Mouse (Mus musculus): ENCODE measurements around the gene Prrc2a. TPM values are rescaled to one million over a fixed set of nuclear protein-coding genes. Genes with fewer than 3 reads are reported as not detected.

The Prrc2a gene
- polyA plus RNA-seq, 1 experiment from 2014 or later = 238 TPM

DNA sequence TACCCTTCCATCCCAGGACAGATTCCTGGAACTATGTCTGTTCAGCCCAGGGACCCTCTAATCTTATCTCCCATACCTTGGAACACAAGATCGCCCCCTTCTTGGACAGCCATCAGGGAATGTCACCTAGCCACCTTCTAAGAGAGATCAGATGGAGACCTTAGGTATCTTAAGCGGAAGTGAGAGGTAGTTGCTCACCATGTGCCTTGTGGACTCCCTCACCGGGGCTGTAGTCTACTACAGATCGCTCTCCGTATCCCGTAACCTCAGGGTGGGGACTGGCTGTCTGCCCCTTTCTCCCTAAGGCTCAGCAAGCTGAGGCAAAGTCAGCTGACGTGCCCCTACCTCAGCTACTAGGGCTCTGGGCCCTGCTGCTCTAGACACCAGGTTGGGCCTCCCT, 60.6 kb downstream of the Prrc2a start:
- Histone ChIP-seq H3K27ac (ENCODE audit: low read depth) (no peak overlapping the region), H3K4me2 (no peak overlapping the region), H3K9ac (no peak overlapping the region), H3K9me3 (ENCODE audit: low read depth, low read length) (no peaks in the 10 kb centered on the region), H3K36me3 (ENCODE audit: insufficient read depth) (peaks cover 51% of the 10 kb centered on the region), H3K4me1 (ENCODE audit: insufficient read depth) (no peaks in the 10 kb centered on the region), H3K4me3 (ENCODE audit: low read depth, low read length) (no peak overlapping the region), H3K27me3 (ENCODE audit: insufficient read depth, low read length) (no peaks in the 10 kb centered on the region)
- DNase-seq = no peak
- TF ChIP-seq CTCF (IDR thresholded peaks at IDR 0.05; ENCODE audit: low read depth) = no peak
- ATAC-seq (ENCODE audit: insufficient read depth) = no peak
- 90% methylated on average over 7 of the region's 7 CpGs for WGBS

- no peaks in the 10 kb centered on the region for H3K9me3 ChIP-seq (ENCODE audit: low read depth, low read length)
- H3K4me2 ChIP-seq = no peak overlapping the region
- no peak for TF ChIP-seq CTCF (IDR thresholded peaks at IDR 0.05; ENCODE audit: low read depth)
- H3K9ac ChIP-seq = no peak overlapping the region
- H3K27me3 ChIP-seq (ENCODE audit: insufficient read depth, low read length) = no peaks in the 10 kb centered on the region
- no peaks in the 10 kb centered on the region for H3K4me1 ChIP-seq (ENCODE audit: insufficient read depth)
- no peak for ATAC-seq (ENCODE audit: insufficient read depth)
- WGBS = 52% methylated on average over 6 of the region's 6 CpGs
- DNase-seq = no peak
- no peak overlapping the region for H3K27ac ChIP-seq (ENCODE audit: low read depth)
- peaks cover 59% of the 10 kb centered on the region for H3K36me3 ChIP-seq (ENCODE audit: insufficient read depth)
- no peak overlapping the region for H3K4me3 ChIP-seq (ENCODE audit: low read depth, low read length)
These were observed 61.4 kb downstream of the Prrc2a start for GRCm38 (mm10) chr17:35103221-35103690.

GRCm38 (mm10) chr17:35102299-35102698, 62.4 kb downstream of the Prrc2a start:
- Histone ChIP-seq H3K27ac (ENCODE audit: low read depth) (no peak overlapping the region), H3K4me2 (no peak overlapping the region), H3K9me3 (ENCODE audit: low read depth, low read length) (no peaks in the 10 kb centered on the region), H3K4me3 (ENCODE audit: low read depth, low read length) (no peak overlapping the region), H3K27me3 (ENCODE audit: insufficient read depth, low read length) (no peaks in the 10 kb centered on the region), H3K4me1 (ENCODE audit: insufficient read depth) (no peaks in the 10 kb centered on the region), H3K9ac (no peak overlapping the region), H3K36me3 (ENCODE audit: insufficient read depth) (peaks cover 68% of the 10 kb centered on the region)
- no peak for TF ChIP-seq CTCF (IDR thresholded peaks at IDR 0.05; ENCODE audit: low read depth)
- DNase-seq = no peak
- 67% methylated on average over 8 of the region's 8 CpGs for WGBS
- no peak for ATAC-seq (ENCODE audit: insufficient read depth)

GRCm38 (mm10) chr17:35101161-35101560, 63.5 kb downstream of the Prrc2a start:
- no peaks in the 10 kb centered on the region for H3K9me3 ChIP-seq (ENCODE audit: low read depth, low read length)
- H3K4me2 ChIP-seq = no peak overlapping the region
- no peak for DNase-seq
- peaks cover 80% of the 10 kb centered on the region for H3K36me3 ChIP-seq (ENCODE audit: insufficient read depth)
- no peaks in the 10 kb centered on the region for H3K4me1 ChIP-seq (ENCODE audit: insufficient read depth)
- no peak overlapping the region for H3K4me3 ChIP-seq (ENCODE audit: low read depth, low read length)
- no peak overlapping the region for H3K9ac ChIP-seq
- H3K27ac ChIP-seq (ENCODE audit: low read depth) = no peak overlapping the region
- ATAC-seq (ENCODE audit: insufficient read depth) = no peak
- TF ChIP-seq CTCF (IDR thresholded peaks at IDR 0.05; ENCODE audit: low read depth) = no peak
- WGBS = 83% methylated on average over 11 of the region's 11 CpGs
- H3K27me3 ChIP-seq (ENCODE audit: insufficient read depth, low read length) = no peaks in the 10 kb centered on the region

GRCm38 (mm10) chr17:35100196-35100765, 64.4 kb downstream of the Prrc2a start:
- Histone ChIP-seq H3K27ac (ENCODE audit: low read depth) (no peak overlapping the region), H3K9me3 (ENCODE audit: low read depth, low read length) (no peaks in the 10 kb centered on the region), H3K9ac (no peak overlapping the region), H3K4me3 (ENCODE audit: low read depth, low read length) (no peak overlapping the region), H3K36me3 (ENCODE audit: insufficient read depth) (peaks cover 88% of the 10 kb centered on the region), H3K4me2 (no peak overlapping the region), H3K4me1 (ENCODE audit: insufficient read depth) (no peaks in the 10 kb centered on the region), H3K27me3 (ENCODE audit: insufficient read depth, low read length) (no peaks in the 10 kb centered on the region)
- DNase-seq (no peak), ATAC-seq (ENCODE audit: insufficient read depth) (no peak)
- TF ChIP-seq CTCF (IDR thresholded peaks at IDR 0.05; ENCODE audit: low read depth) = no peak
- 63% methylated on average over 10 of the region's 10 CpGs for WGBS

Small RNA genes within 50 kb of the gene (microRNA-seq; reads per million reads assigned to microRNA genes)
- gene Mir6973a (ENCODE audit: borderline number of aligned reads) = not detected
- not detected for gene Mir6974 (ENCODE audit: borderline number of aligned reads)

Other genes with a start within 250 kb of the Prrc2a start
- gene Neu1, start 233.6 kb downstream of the Prrc2a start, polyA plus RNA-seq (2014; fragmentation: Nextera tagmentation; extraction: Ambion mirVana) = 10.6 and 11.6 TPM in 2 replicates
- gene Hspa1b, start 205.7 kb downstream of the Prrc2a start, polyA plus RNA-seq (2014; fragmentation: Nextera tagmentation; extraction: Ambion mirVana) = 0.16 and 0.35 TPM in 2 replicates
- gene Gm20481, start 195.0 kb downstream of the Prrc2a start, polyA plus RNA-seq (2014; fragmentation: Nextera tagmentation; extraction: Ambion mirVana) = 1.3 TPM in 1 of 2 replicates, not detected in the other
- 2.0 and 2.1 TPM in 2 replicates for gene Hspa1a, start 192.7 kb downstream of the Prrc2a start, polyA plus RNA-seq (2014; fragmentation: Nextera tagmentation; extraction: Ambion mirVana)
- 0.83 and 1.1 TPM in 2 replicates for gene Hspa1l, start 192.2 kb downstream of the Prrc2a start, polyA plus RNA-seq (2014; fragmentation: Nextera tagmentation; extraction: Ambion mirVana)
- gene Lsm2, start 183.0 kb downstream of the Prrc2a start, polyA plus RNA-seq (2014; fragmentation: Nextera tagmentation; extraction: Ambion mirVana) = 241 and 265 TPM in 2 replicates
- 135 and 161 TPM in 2 replicates for gene Vars, start 163.9 kb downstream of the Prrc2a start, polyA plus RNA-seq (2014; fragmentation: Nextera tagmentation; extraction: Ambion mirVana)
- 0.11 and 0.47 TPM in 2 replicates for gene Vwa7, start 148.3 kb downstream of the Prrc2a start, polyA plus RNA-seq (2014; fragmentation: Nextera tagmentation; extraction: Ambion mirVana)
- gene Sapcd1, start 136.9 kb downstream of the Prrc2a start, polyA plus RNA-seq (2014; fragmentation: Nextera tagmentation; extraction: Ambion mirVana) = 16.1 and 17.2 TPM in 2 replicates
- 4.2 and 4.6 TPM in 2 replicates for gene Msh5, start 118.2 kb downstream of the Prrc2a start, polyA plus RNA-seq (2014; fragmentation: Nextera tagmentation; extraction: Ambion mirVana)
- 67.1 and 73.6 TPM in 2 replicates for gene Clic1, start 114.9 kb downstream of the Prrc2a start, polyA plus RNA-seq (2014; fragmentation: Nextera tagmentation; extraction: Ambion mirVana)
- gene Ddah2, start 105.9 kb downstream of the Prrc2a start, polyA plus RNA-seq (2014; fragmentation: Nextera tagmentation; extraction: Ambion mirVana) = 319 and 338 TPM in 2 replicates
- 0.38 TPM in 1 of 2 replicates, not detected in the other for gene Ly6g6c, start 99.5 kb downstream of the Prrc2a start, polyA plus RNA-seq (2014; fragmentation: Nextera tagmentation; extraction: Ambion mirVana)
- gene Mpig6b, start 98.7 kb downstream of the Prrc2a start, polyA plus RNA-seq (2014; fragmentation: Nextera tagmentation; extraction: Ambion mirVana) = 0.95 and 1.4 TPM in 2 replicates
- gene Ly6g6e, start 88.0 kb downstream of the Prrc2a start, polyA plus RNA-seq (2014; fragmentation: Nextera tagmentation; extraction: Ambion mirVana) = 0.39 and 0.43 TPM in 2 replicates
- 2.7 and 4.0 TPM in 2 replicates for gene Ly6g6d, start 86.8 kb downstream of the Prrc2a start, polyA plus RNA-seq (2014; fragmentation: Nextera tagmentation; extraction: Ambion mirVana)
- 0.49 and 0.96 TPM in 2 replicates for gene Ly6g6f, start 79.3 kb downstream of the Prrc2a start, polyA plus RNA-seq (2014; fragmentation: Nextera tagmentation; extraction: Ambion mirVana)
- 79.7 and 80.9 TPM in 2 replicates for gene Abhd16a, start 75.6 kb downstream of the Prrc2a start, polyA plus RNA-seq (2014; fragmentation: Nextera tagmentation; extraction: Ambion mirVana)
- not detected in 2 replicates for gene Ly6g5c, start 56.6 kb downstream of the Prrc2a start, polyA plus RNA-seq (2014; fragmentation: Nextera tagmentation; extraction: Ambion mirVana)
- 1.1 TPM in 2 replicates for gene Ly6g5b, start 49.5 kb downstream of the Prrc2a start, polyA plus RNA-seq (2014; fragmentation: Nextera tagmentation; extraction: Ambion mirVana)
- gene Gpank1, start 43.4 kb downstream of the Prrc2a start, polyA plus RNA-seq (2014; fragmentation: Nextera tagmentation; extraction: Ambion mirVana) = 18.3 and 19.0 TPM in 2 replicates
- gene Csnk2b, start 42.8 kb downstream of the Prrc2a start, polyA plus RNA-seq (2014; fragmentation: Nextera tagmentation; extraction: Ambion mirVana) = 288 and 291 TPM in 2 replicates
- gene D17H6S53E, start 38.5 kb downstream of the Prrc2a start, polyA plus RNA-seq (2014; fragmentation: Nextera tagmentation; extraction: Ambion mirVana) = 6.8 and 7.6 TPM in 2 replicates
- 0.31 and 0.67 TPM in 2 replicates for gene Apom, start 32.8 kb downstream of the Prrc2a start, polyA plus RNA-seq (2014; fragmentation: Nextera tagmentation; extraction: Ambion mirVana)
- 65.9 and 69.1 TPM in 2 replicates for gene Bag6, start 29.7 kb downstream of the Prrc2a start, polyA plus RNA-seq (2014; fragmentation: Nextera tagmentation; extraction: Ambion mirVana)
- 6.0 and 11.9 TPM in 2 replicates for gene Aif1, start 11.2 kb upstream of the Prrc2a start, polyA plus RNA-seq (2014; fragmentation: Nextera tagmentation; extraction: Ambion mirVana)
- 11.6 and 14.1 TPM in 2 replicates for gene Lst1, start 23.5 kb upstream of the Prrc2a start, polyA plus RNA-seq (2014; fragmentation: Nextera tagmentation; extraction: Ambion mirVana)
- gene Ltb, start 29.5 kb upstream of the Prrc2a start, polyA plus RNA-seq (2014; fragmentation: Nextera tagmentation; extraction: Ambion mirVana) = 0.43 TPM in 1 of 2 replicates, not detected in the other
- gene Tnf, start 37.1 kb upstream of the Prrc2a start, polyA plus RNA-seq (2014; fragmentation: Nextera tagmentation; extraction: Ambion mirVana) = 0.12 and 0.21 TPM in 2 replicates
- gene Lta, start 40.5 kb upstream of the Prrc2a start, polyA plus RNA-seq (2014; fragmentation: Nextera tagmentation; extraction: Ambion mirVana) = 0.26 TPM in 1 of 2 replicates, not detected in the other
- 0.37 and 0.70 TPM in 2 replicates for gene Gm16181, start 55.9 kb upstream of the Prrc2a start, polyA plus RNA-seq (2014; fragmentation: Nextera tagmentation; extraction: Ambion mirVana)
- 3.7 and 5.9 TPM in 2 replicates for gene Atp6v1g2, start 68.8 kb upstream of the Prrc2a start, polyA plus RNA-seq (2014; fragmentation: Nextera tagmentation; extraction: Ambion mirVana)
- gene Nfkbil1, start 70.9 kb upstream of the Prrc2a start, polyA plus RNA-seq (2014; fragmentation: Nextera tagmentation; extraction: Ambion mirVana) = 3.0 and 4.5 TPM in 2 replicates
- 529 and 569 TPM in 2 replicates for gene Ddx39b, start 76.8 kb upstream of the Prrc2a start, polyA plus RNA-seq (2014; fragmentation: Nextera tagmentation; extraction: Ambion mirVana)
- gene H2-D1, start 97.8 kb upstream of the Prrc2a start, polyA plus RNA-seq (2014; fragmentation: Nextera tagmentation; extraction: Ambion mirVana) = 69.7 and 73.2 TPM in 2 replicates
- gene H2-Q1, start 155.5 kb upstream of the Prrc2a start, polyA plus RNA-seq (2014; fragmentation: Nextera tagmentation; extraction: Ambion mirVana) = 1.0 and 1.1 TPM in 2 replicates
- gene H2-Q2, start 177.3 kb upstream of the Prrc2a start, polyA plus RNA-seq (2014; fragmentation: Nextera tagmentation; extraction: Ambion mirVana) = 9.5 and 10.8 TPM in 2 replicates
- 5.0 and 6.0 TPM in 2 replicates for gene H2-Q4, start 214.7 kb upstream of the Prrc2a start, polyA plus RNA-seq (2014; fragmentation: Nextera tagmentation; extraction: Ambion mirVana)